Comparison of ENCODE assay signal across 17 mouse cellular contexts in the genomic region with DNA sequence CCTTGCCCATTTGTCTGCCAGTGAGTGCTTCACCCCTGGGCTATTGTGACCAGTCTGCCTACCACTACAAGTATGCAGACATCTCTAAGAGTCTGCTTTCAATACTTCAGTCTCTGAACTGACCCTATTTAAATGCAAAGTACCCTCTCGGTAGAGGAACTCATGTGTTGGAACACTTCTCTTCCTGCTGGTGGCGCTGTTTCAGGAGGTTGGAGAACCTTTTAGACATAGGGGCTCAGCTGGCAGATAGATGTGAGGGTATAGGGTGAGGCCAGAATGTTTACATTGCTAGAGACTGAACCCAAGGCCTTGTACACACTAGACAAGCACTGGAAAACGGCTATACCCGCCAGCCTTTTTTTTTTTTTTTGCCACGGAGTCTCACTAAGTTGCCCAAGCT. TPM values are rescaled to one million over a fixed set of nuclear protein-coding genes. Genes with fewer than 3 reads are reported as not detected.
"Had no signal": no experiment of that assay in that cellular context is flagged by ENCODE, and none has a peak within 500 bp of the region (broad histone marks: within the 10 kb centered on the region; RNA-seq: fewer than 3 reads in every experiment).

No protein-coding gene starts in this region.

- H3K4me2 ChIP-seq: liver, embryonic 11.5 days; liver, embryonic 15.5 days; midbrain, embryonic 12.5 days had no signal

- H3K4me3 ChIP-seq: limb, embryonic 10.5 days; liver, embryonic 15.5 days; megakaryocyte, embryonic 14.5 days; midbrain, embryonic 12.5 days; myocyte had no signal

- H3K9ac ChIP-seq: liver, embryonic 15.5 days; midbrain, embryonic 12.5 days had no signal

- H3K27ac ChIP-seq: kidney, postnatal 0 days; limb, embryonic 10.5 days; liver, embryonic 15.5 days; macrophage; midbrain, embryonic 12.5 days had no signal

- H3K36me3 ChIP-seq: limb, embryonic 10.5 days; liver, embryonic 15.5 days; midbrain, embryonic 12.5 days had no signal

- H3K9me3 ChIP-seq: limb, embryonic 10.5 days; liver, embryonic 15.5 days; midbrain, embryonic 12.5 days had no signal

- H3K4me1 ChIP-seq: midbrain, embryonic 12.5 days had no signal

- DNase-seq: lung, adult 2 months; lung, postnatal 10 days; thymus, postnatal 14 days had no signal

- H3K27me3 ChIP-seq: liver, embryonic 15.5 days; midbrain, embryonic 12.5 days had no signal

RNA-seq across cellular contexts. Expression of gene Slc13a2, which starts 6.3 kb away (rescaled TPM):
- total RNA-seq: layer of hippocampus, adult 18-20 months; layer of hippocampus, postnatal 14 days; left cerebral cortex, adult 18-20 months; left cerebral cortex, postnatal 14 days had no signal
- polyA plus RNA-seq: limb, embryonic 10.5 days; liver, embryonic 11.5 days; midbrain, embryonic 12.5 days; neural tube, embryonic 11.5 days had no signal

RNA-seq across cellular contexts. Expression of gene Slc46a1, which starts 37.2 kb away (rescaled TPM):
- total RNA-seq: neutrophil, adult 5-6 weeks had no signal

RNA-seq across cellular contexts. Expression of gene Foxn1, which starts 42.0 kb away (rescaled TPM):
- total RNA-seq: layer of hippocampus, adult 18-20 months; layer of hippocampus, postnatal 14 days; left cerebral cortex, adult 18-20 months; left cerebral cortex, postnatal 14 days; neutrophil, adult 5-6 weeks had no signal
- polyA plus RNA-seq: kidney, postnatal 0 days; limb, embryonic 10.5 days; liver, embryonic 11.5 days; liver, embryonic 15.5 days; macrophage; midbrain, embryonic 12.5 days; neural tube, embryonic 11.5 days had no signal
